Mouse (Mus musculus) kidney, embryonic 16.5 days (tissue): Measurements from ENCODE around the gene Tmem204. TPM values are rescaled to one million over a fixed set of nuclear protein-coding genes. Genes with fewer than 3 reads are reported as not detected.
A peak's percentile ranks its signal among the peaks of the same experiment; 100 is the strongest.

Source experiments
- ATAC-seq: fragments of 200-750 bp; cut with Nextera tagmentation; 2 replicates; pipeline ENCODE4 v1.8.0; 2017; ENCODE audit warnings: moderate TSS enrichment; ENCODE audit not compliant: low FRiP score, low TSS enrichment
- H3K27ac ChIP-seq: fragments of 300-500 bp; sonication (generic); 2 replicates; pipeline ENCODE4 v1.5.1; 2014; ENCODE audit warnings: low read length
- H3K27me3 ChIP-seq: fragments of 300-500 bp; sonication (generic); 2 replicates; pipeline ENCODE4 v1.6.1; 2014; ENCODE audit warnings: low read length, control low read depth, mixed read lengths; ENCODE audit not compliant: insufficient read depth
- H3K36me3 ChIP-seq: fragments of 300-500 bp; sonication (generic); 2 replicates; pipeline ENCODE4 v1.6.1; 2014; ENCODE audit warnings: low read length, control low read depth, mixed read lengths; ENCODE audit not compliant: insufficient read depth
- H3K4me1 ChIP-seq: fragments of 300-500 bp; sonication (generic); 2 replicates; pipeline ENCODE4 v1.6.1; 2014; ENCODE audit warnings: low read length, control low read depth, mixed read lengths; ENCODE audit not compliant: insufficient read depth
- H3K4me2 ChIP-seq: fragments of 300-500 bp; sonication (generic); replicated peaks from 2 replicates; pipeline ENCODE4 v1.6.1; 2014; ENCODE audit warnings: low read depth, low read length
- H3K4me3 ChIP-seq: fragments of 300-500 bp; sonication (generic); 2 replicates; pipeline ENCODE4 v1.5.1; 2014; ENCODE audit warnings: mild to moderate bottlenecking, low read length
- H3K9ac ChIP-seq: fragments of 300-500 bp; sonication (generic); replicated peaks from 2 replicates; pipeline ENCODE4 v1.6.1; 2014; ENCODE audit warnings: low read length
- H3K9me3 ChIP-seq: fragments of 300-500 bp; sonication (generic); 2 replicates; pipeline ENCODE4 v1.6.1; 2016; ENCODE audit warnings: low read length, control low read depth
- WGBS: fragments of 180-500 bp; shearing (Covaris S2); extraction: QIAGEN DNeasy Blood & Tissue Kit; methylation state at CpG from one replicate; pipeline ENCODE4 v1.1.7; 2014; 5-methylcytosine and 5-hydroxymethylcytosine counted together
- polyA plus RNA-seq: library from polyadenylated mRNA; unstranded; fragments of >200 nt; fragmentation: Nextera tagmentation; extraction: Ambion mirVana; gene quantifications from 2 replicates; pipeline ENCODE4 v1.2.1, GENCODE M21; 2015

Gene Tmem204
- polyA plus RNA-seq, 1 experiment from 2014 or later = 44.7 TPM

DNA sequence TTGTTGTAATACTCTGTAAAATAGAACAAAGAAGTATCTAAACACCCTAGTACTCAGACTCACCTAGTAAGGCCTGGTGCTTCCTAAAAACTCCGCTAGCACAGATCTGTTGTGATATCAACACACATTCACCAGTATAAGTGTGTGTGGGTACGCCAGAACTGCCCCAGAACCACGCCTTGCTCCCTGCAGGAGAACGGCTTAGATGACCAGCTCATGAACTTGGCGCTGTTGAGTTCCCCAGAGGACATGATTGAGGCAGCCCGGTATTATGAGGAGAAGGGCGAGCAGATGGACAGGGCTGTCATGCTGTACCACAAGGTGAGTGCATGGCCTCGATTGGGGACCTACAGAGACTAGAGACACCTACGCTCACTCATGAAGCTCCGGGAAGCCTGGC, 7.1 kb upstream of the Tmem204 start:
- 90% methylated on average over 10 of the region's 10 CpGs for WGBS
- peaks cover 16% of the 10 kb centered on the region for H3K36me3 ChIP-seq
- no peak for ATAC-seq
- H3K4me3 ChIP-seq = no peak overlapping the region
- H3K4me1 ChIP-seq = no peaks in the 10 kb centered on the region
- no peak overlapping the region for H3K9ac ChIP-seq
- H3K4me2 ChIP-seq = no peak overlapping the region
- H3K9me3 ChIP-seq = no peaks in the 10 kb centered on the region
- no peak overlapping the region for H3K27ac ChIP-seq
- no peaks in the 10 kb centered on the region for H3K27me3 ChIP-seq

- Histone ChIP-seq H3K9ac (no peak overlapping the region), H3K4me1 (peaks cover 5% of the 10 kb centered on the region), H3K9me3 (no peaks in the 10 kb centered on the region), H3K27ac (no peak overlapping the region), H3K4me2 (no peak overlapping the region), H3K36me3 (peaks cover 16% of the 10 kb centered on the region), H3K4me3 (no peak overlapping the region), H3K27me3 (no peaks in the 10 kb centered on the region)
- 92% methylated on average over 10 of the region's 10 CpGs for WGBS
- ATAC-seq = no peak
These were observed 5.8 kb upstream of the Tmem204 start for GRCm38 (mm10) chr17:25089158-25089557.

- Histone ChIP-seq H3K9me3 (no peaks in the 10 kb centered on the region), H3K27ac (no peak overlapping the region), H3K36me3 (0 out of 2 replicates have a peak, but pooled peaks cover 2% of the 10 kb centered on the region), H3K4me2 (no peak overlapping the region), H3K4me1 (peaks cover 21% of the 10 kb centered on the region), H3K27me3 (no peaks in the 10 kb centered on the region), H3K9ac (no peak overlapping the region), H3K4me3 (no peak overlapping the region)
- WGBS = 93% methylated on average over 7 of the region's 7 CpGs
- no peak for ATAC-seq
These were observed 3.3 kb upstream of the Tmem204 start for GRCm38 (mm10) chr17:25086724-25087123.

DNA sequence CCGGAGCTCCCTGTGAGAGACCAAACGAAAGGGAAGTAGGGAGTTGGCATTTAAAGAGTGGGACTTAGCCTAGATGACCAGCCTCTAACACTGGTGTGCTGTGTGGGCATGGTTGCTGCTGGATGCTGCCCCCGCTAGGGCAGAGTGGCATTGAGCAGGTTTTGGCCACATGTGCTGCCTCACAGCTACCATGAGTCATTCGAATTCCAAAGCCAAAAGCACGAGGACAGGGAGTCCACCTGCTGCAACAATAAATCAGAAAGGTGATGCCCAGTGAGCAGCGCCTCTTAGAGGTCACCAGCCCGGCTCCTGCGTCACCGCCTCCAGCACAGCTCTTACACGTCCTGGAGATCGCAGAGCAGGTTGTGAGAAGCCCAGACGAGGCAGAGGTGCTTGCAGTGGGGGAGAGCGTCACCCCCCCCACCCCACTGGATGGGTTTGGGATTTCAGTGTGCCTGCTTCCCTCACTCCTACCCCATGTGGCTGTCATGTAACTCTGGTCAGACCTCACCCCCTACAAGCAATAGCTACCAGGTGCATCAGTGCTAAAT, 1.5 kb upstream of the Tmem204 start:
- Histone ChIP-seq H3K9ac (no peak overlapping the region), H3K9me3 (no peaks in the 10 kb centered on the region), H3K4me1 (peaks cover 29% of the 10 kb centered on the region), H3K36me3 (0 out of 2 replicates have a peak, but pooled peaks cover 2% of the 10 kb centered on the region), H3K27me3 (no peaks in the 10 kb centered on the region), H3K4me3 (no peak overlapping the region), H3K4me2 (no peak overlapping the region), H3K27ac (peak overlapping the region; percentile 97)
- 60% methylated on average over 13 of the region's 13 CpGs for WGBS
- no peak for ATAC-seq

- H3K4me2 ChIP-seq = no peak overlapping the region; the same call in 1 of the 2 replicates
- WGBS = 32% methylated on average over 3 of the region's 3 CpGs
- H3K36me3 ChIP-seq = 0 out of 2 replicates have a peak, but pooled peaks cover 2% of the 10 kb centered on the region
- no peaks in the 10 kb centered on the region for H3K27me3 ChIP-seq
- peak overlapping the region; percentile 97 for H3K27ac ChIP-seq
- H3K9me3 ChIP-seq = no peaks in the 10 kb centered on the region
- peak overlapping the region; percentile 34; the same call in 1 of the 2 replicates for H3K9ac ChIP-seq
- no peak for ATAC-seq
- peaks cover 29% of the 10 kb centered on the region for H3K4me1 ChIP-seq
- H3K4me3 ChIP-seq = no peak overlapping the region
These were observed 504 bp downstream of the Tmem204 start for GRCm38 (mm10) chr17:25082887-25083286.

- H3K4me3 ChIP-seq = no peak overlapping the region
- peak; percentile 46 for ATAC-seq
- no peaks in the 10 kb centered on the region for H3K27me3 ChIP-seq
- H3K4me2 ChIP-seq = peak overlapping the region; percentile 5; the same call in 1 of the 2 replicates
- no peak overlapping the region for H3K9ac ChIP-seq
- H3K4me1 ChIP-seq = peaks cover 29% of the 10 kb centered on the region
- H3K9me3 ChIP-seq = no peaks in the 10 kb centered on the region
- peak overlapping the region; percentile 97 for H3K27ac ChIP-seq
- no peaks in the 10 kb centered on the region for H3K36me3 ChIP-seq
- WGBS = 56% methylated on average over 14 of the region's 14 CpGs
These were observed 1.1 kb downstream of the Tmem204 start for GRCm38 (mm10) chr17:25082081-25082847.

- peak; percentile 53 for ATAC-seq
- peak overlapping the region; percentile 65 for H3K9ac ChIP-seq
- WGBS = 53% methylated on average over 11 of the region's 11 CpGs
These were observed 2.4 kb downstream of the Tmem204 start for GRCm38 (mm10) chr17:25080960-25081381.

GRCm38 (mm10) chr17:25080210-25080609, 3.2 kb downstream of the Tmem204 start:
- no peaks in the 10 kb centered on the region for H3K36me3 ChIP-seq
- no peaks in the 10 kb centered on the region for H3K27me3 ChIP-seq
- H3K4me1 ChIP-seq = peaks cover 29% of the 10 kb centered on the region
- peak overlapping the region; percentile 48 for H3K4me3 ChIP-seq
- peak overlapping the region; percentile 97 for H3K27ac ChIP-seq
- 85% methylated on average over 13 of the region's 13 CpGs for WGBS
- H3K9me3 ChIP-seq = no peaks in the 10 kb centered on the region
- H3K9ac ChIP-seq = peak overlapping the region; percentile 65
- H3K4me2 ChIP-seq = peak overlapping the region; percentile 50
- ATAC-seq = no peak

More at GRCm38 (mm10) chr17:25080960-25081381, 2.4 kb downstream of the Tmem204 start:
- H3K4me1 ChIP-seq = peaks cover 29% of the 10 kb centered on the region
- peak overlapping the region; percentile 48 for H3K4me3 ChIP-seq
- H3K27ac ChIP-seq = peak overlapping the region; percentile 97
- H3K36me3 ChIP-seq = no peaks in the 10 kb centered on the region
- peak overlapping the region; percentile 50 for H3K4me2 ChIP-seq
- no peaks in the 10 kb centered on the region for H3K27me3 ChIP-seq
- no peaks in the 10 kb centered on the region for H3K9me3 ChIP-seq

- Histone ChIP-seq H3K4me3 (peak overlapping the region; percentile 24), H3K27ac (peak overlapping the region; percentile 73; the same call in 1 of the 2 replicates), H3K27me3 (no peaks in the 10 kb centered on the region), H3K4me2 (peak overlapping the region; percentile 50), H3K9ac (no peak overlapping the region), H3K4me1 (peaks cover 12% of the 10 kb centered on the region), H3K36me3 (no peaks in the 10 kb centered on the region), H3K9me3 (no peaks in the 10 kb centered on the region)
- ATAC-seq = 0 out of 2 replicates have a peak, but pooled peaks have one; percentile 25
- 72% methylated on average over 13 of the region's 13 CpGs for WGBS
These were observed 5.5 kb downstream of the Tmem204 start for GRCm38 (mm10) chr17:25077771-25078372.
